Mouse (Mus musculus): ENCODE data around the gene Fbxo41. TPM values are rescaled to one million over a fixed set of nuclear protein-coding genes. Genes with fewer than 3 reads are reported as not detected.
A peak's percentile ranks its signal among the peaks of the same experiment; 100 is the strongest.
"Not testable (repeated sequence)": the region's sequence is repeated elsewhere in the genome, so short reads cannot be mapped to it uniquely, and the experiment has no call there.

Gene Fbxo41
- polyA plus RNA-seq, 1 experiment from 2014 or later: 0.01 TPM

DNA sequence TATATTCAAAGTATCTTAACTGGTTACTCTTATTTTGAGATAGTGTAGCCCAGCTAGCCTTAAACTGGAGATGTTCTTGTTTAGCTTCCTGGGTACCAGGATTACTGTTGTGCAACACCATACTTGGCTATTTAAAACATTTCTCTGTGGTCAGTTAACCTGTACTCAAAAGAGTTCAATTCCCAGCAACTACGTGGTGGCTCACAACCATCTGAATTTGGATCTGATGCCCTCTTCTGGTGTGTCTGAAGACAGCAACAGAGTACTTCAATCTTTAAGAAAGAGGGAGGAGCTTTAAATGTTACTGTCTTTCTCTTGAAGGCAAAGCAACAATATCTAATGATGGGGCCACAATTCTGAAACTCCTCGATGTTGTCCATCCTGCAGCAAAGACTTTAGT lies 43.2 kb downstream of the Fbxo41 start:
- Histone ChIP-seq H3K27ac (no peak overlapping the region), H3K4me1 (peaks cover 34% of the 10 kb centered on the region), H3K27me3 (replicated peaks) (no peaks in the 10 kb centered on the region), H3K4me2 (no peak overlapping the region), H3K9me3 (replicated peaks) (no peaks in the 10 kb centered on the region), H3K4me3 (no peak overlapping the region), H3K36me3 (peaks cover 88% of the 10 kb centered on the region), H3K9ac (no peak overlapping the region)
- WGBS (ENCODE audit: insufficient replicate concordance): 80% methylated on average over 2 of the region's 2 CpGs
- ATAC-seq: no peak

DNA sequence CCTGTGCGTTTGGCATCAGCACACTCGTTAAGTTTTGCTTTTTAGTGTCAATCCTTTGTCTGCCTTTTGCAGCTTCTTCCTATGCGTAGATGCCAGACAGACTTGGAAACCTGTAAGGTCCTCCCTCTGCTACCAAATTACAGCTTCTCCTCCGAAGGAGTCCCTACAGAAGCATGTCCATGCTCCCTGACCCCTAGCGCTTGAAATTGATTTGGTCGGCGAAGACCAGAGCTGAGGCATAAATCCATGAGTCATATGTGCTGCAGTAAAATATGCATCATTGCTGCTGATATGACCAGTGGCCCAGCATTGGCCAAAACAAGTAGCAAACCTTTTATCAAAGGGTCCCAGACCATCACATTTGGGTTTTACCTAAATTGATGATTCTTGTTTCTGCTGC lies 50.0 kb downstream of the Fbxo41 start:
- H3K27ac ChIP-seq: peak overlapping the region; percentile 95
- peaks cover 66% of the 10 kb centered on the region for H3K4me1 ChIP-seq
- peaks cover 36% of the 10 kb centered on the region for H3K36me3 ChIP-seq

DNA sequence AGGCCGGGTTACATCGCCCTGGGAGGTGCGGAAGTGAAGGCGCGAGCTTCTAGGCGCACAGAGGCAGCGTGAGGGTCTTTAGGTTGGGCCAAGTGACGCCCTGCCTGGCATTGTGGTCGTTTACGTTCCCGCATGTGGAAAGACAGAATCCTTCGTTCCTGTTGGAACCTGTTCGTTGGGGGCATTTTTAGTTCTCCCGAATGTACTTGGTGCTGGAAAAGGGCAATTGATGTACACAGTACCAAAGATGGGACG lies 50.5 kb downstream of the Fbxo41 start:
- Histone ChIP-seq H3K9me3 (replicated peaks) (no peaks in the 10 kb centered on the region), H3K4me2 (peak overlapping the region; percentile 96), H3K4me3 (peak overlapping the region; percentile 85), H3K9ac (peak overlapping the region; percentile 89), H3K27ac (peak overlapping the region; percentile 95), H3K4me1 (peaks cover 61% of the 10 kb centered on the region), H3K36me3 (peaks cover 36% of the 10 kb centered on the region), H3K27me3 (replicated peaks) (no peaks in the 10 kb centered on the region)
- no peak for ATAC-seq
- WGBS (ENCODE audit: insufficient replicate concordance): 0% methylated on average over 15 of the region's 15 CpGs

More for the DNA sequence above, 50.0 kb downstream of the Fbxo41 start:
- peak overlapping the region; percentile 89 for H3K9ac ChIP-seq
- no peaks in the 10 kb centered on the region for H3K27me3 ChIP-seq (replicated peaks)
- no peak for ATAC-seq
- H3K9me3 ChIP-seq (replicated peaks): no peaks in the 10 kb centered on the region
- peak overlapping the region; percentile 85 for H3K4me3 ChIP-seq
- peak overlapping the region; percentile 96 for H3K4me2 ChIP-seq
- 3% methylated on average over 7 of the region's 7 CpGs for WGBS (ENCODE audit: insufficient replicate concordance)

DNA sequence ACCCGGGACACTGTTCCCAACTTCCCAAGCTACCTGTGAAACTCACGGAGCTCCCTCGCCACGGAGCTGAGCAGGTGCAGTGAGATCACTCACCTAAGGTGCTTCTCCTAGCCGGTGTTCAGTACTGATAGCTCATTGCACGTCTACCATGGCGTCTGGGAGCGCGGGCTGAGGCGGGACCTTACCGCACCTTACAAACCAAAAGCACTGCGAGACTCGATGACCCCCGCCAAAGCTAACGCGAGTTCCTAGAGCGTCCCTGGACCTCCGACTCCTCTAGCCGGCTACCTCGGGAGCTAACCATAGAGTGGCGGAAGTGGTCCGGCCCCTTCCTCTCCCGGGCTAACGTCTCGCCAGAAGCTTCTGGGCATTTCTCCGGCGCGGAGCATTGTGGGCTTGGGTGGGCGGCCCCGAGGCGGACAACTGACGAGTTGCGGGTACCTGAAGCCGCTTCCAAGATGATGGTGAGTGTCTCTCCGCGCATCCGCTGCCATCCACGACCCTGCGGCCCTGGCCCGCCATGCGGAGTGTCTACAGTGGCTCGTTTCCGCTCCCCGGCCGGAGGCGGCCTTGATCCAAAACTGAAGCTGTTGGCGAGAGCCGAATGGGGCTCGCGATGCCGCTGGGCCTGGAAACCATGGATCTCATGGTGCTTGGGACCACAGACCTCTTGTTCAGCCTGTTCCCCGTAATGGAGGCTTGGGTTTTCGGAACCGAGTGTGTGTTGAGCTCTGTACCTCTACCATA lies 51.0 kb downstream of the Fbxo41 start, which contains the start of gene Pradc1:
TSS of gene Pradc1 (minus strand) at position 307 of the 747 bp plus-strand sequence.
- no peaks in the 10 kb centered on the region for H3K27me3 ChIP-seq (replicated peaks)
- WGBS (ENCODE audit: insufficient replicate concordance): under 1% methylated on average over 54 of the region's 54 CpGs
- H3K36me3 ChIP-seq: peaks cover 38% of the 10 kb centered on the region
- peak; percentile 79 for ATAC-seq
- no peaks in the 10 kb centered on the region for H3K9me3 ChIP-seq (replicated peaks)
- H3K27ac ChIP-seq: peak within 1 kb of the TSS; percentile 95
- peaks cover 56% of the 10 kb centered on the region for H3K4me1 ChIP-seq
- peak within 1 kb of the TSS; percentile 89 for H3K9ac ChIP-seq
- peak within 1 kb of the TSS; percentile 85 for H3K4me3 ChIP-seq
- peak within 1 kb of the TSS; percentile 96 for H3K4me2 ChIP-seq

DNA sequence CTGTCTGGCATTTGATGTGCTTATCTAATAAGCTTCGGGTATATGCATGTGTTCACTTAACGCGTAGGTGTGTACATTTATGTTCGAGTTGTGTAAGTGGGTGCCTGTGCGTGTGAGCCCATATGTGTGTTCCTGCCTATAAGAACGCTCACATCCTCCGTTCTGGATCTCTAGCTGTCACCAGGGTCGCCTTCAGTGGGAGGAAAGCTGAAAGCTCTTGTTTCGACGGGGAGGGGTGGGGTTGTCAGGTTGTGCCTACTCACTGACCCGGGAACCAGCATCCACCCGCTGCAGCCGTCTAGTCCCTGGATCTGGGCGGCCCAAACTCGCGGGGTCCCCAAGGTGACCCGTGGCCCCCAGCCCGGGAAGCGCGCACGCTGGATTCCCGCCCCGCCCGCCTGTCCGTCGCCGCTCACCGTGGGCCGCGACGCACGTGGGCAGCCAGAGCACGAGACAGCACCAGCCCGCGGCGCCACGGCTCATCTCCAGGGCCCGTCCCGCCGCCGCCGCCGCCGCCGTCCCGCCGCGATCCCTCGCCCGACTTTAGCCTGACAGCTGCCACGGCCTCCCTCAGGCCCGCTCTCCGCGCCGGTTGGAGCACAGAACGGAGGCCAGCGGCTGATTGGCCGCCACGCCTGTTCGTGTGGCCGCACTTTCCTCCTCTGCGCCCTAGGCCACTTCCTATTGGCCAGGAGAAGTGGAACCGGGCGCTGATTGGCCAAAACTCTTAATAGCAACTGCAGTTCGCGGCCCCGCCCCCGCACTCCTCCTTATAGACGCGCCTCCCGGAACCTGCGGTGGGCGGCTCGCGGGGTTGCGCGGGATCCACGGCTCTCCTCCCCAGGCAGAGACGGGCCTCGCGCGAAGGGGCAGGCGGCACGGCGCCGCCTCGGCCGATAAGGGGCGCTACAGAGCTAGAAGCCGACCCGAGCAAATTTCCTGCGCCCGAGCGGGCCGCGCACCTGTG lies 51.8 kb downstream of the Fbxo41 start, which contains the start of gene Cct7:
TSS of gene Cct7 (plus strand) at position 818 of the 967 bp plus-strand sequence.
- under 1% methylated on average over 83 of the region's 96 CpGs for WGBS (ENCODE audit: insufficient replicate concordance)
- Histone ChIP-seq H3K36me3 (peaks cover 38% of the 10 kb centered on the region), H3K4me1 (peaks cover 47% of the 10 kb centered on the region), H3K9ac (peak within 1 kb of the TSS; percentile 89), H3K4me3 (peak within 1 kb of the TSS; percentile 85), H3K9me3 (replicated peaks) (no peaks in the 10 kb centered on the region), H3K27ac (peak within 1 kb of the TSS; percentile 95), H3K4me2 (peak within 1 kb of the TSS; percentile 96), H3K27me3 (replicated peaks) (no peaks in the 10 kb centered on the region)
- ATAC-seq: peak; percentile 93

DNA sequence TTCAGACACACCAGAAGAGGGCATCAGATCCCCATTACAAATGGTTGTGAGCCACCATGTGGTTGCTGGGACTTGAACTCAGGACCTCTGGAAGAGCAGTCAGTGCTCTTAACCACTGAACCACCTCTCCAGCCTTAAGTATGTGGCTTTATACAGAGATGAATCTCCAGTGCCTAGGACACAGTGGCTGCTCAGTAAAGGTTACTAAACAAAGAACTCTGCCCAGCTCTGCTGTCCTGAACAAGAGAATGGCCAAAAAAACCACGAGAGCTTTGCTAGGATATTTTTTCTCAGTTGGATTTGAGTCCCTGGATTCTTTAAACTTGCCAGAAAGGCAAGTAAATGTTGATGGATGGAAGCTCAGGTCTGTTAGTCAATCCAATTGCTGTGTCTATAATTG lies 52.7 kb downstream of the Fbxo41 start:
- peak overlapping the region; percentile 86 for H3K9ac ChIP-seq
- H3K9me3 ChIP-seq (replicated peaks); ATAC-seq; H3K27me3 ChIP-seq (replicated peaks): not testable (repeated sequence)
- H3K4me1 ChIP-seq: peaks cover 40% of the 10 kb centered on the region
- 48% methylated on average over 1 of the region's 1 CpGs for WGBS (ENCODE audit: insufficient replicate concordance)
- H3K4me3 ChIP-seq: peak overlapping the region; percentile 85
- peak overlapping the region; percentile 81; the same call in 1 of the 2 replicates for H3K27ac ChIP-seq
- peaks cover 44% of the 10 kb centered on the region for H3K36me3 ChIP-seq
- H3K4me2 ChIP-seq: peak overlapping the region; percentile 96

DNA sequence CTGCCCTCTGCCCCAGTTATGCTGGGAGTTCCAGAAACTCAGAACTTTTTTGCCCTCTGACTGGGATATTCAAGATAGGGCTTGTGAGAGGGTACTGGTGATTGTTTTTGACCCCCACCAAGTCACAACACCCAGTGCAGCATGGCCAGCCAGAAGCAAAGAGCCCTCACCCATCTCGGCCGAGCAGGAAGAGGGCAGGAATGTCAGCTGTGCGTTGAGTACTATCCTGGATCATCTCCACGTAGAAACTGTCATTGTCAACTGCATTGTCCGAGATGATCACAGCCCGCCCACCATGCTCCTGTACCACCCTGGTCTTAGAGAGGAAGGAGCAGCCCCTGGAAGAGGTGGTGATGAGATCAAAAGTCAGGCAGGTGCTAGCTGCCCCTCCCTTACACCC lies 55.4 kb downstream of the Fbxo41 start:
- no peak overlapping the region for H3K9ac ChIP-seq
- no peaks in the 10 kb centered on the region for H3K27me3 ChIP-seq (replicated peaks)
- H3K4me1 ChIP-seq: peaks cover 13% of the 10 kb centered on the region
- H3K27ac ChIP-seq: no peak overlapping the region
- no peak overlapping the region for H3K4me3 ChIP-seq
- WGBS (ENCODE audit: insufficient replicate concordance): 86% methylated on average over 6 of the region's 6 CpGs
- no peak for ATAC-seq
- H3K4me2 ChIP-seq: no peak overlapping the region
- no peaks in the 10 kb centered on the region for H3K9me3 ChIP-seq (replicated peaks)
- peaks cover 64% of the 10 kb centered on the region for H3K36me3 ChIP-seq

DNA sequence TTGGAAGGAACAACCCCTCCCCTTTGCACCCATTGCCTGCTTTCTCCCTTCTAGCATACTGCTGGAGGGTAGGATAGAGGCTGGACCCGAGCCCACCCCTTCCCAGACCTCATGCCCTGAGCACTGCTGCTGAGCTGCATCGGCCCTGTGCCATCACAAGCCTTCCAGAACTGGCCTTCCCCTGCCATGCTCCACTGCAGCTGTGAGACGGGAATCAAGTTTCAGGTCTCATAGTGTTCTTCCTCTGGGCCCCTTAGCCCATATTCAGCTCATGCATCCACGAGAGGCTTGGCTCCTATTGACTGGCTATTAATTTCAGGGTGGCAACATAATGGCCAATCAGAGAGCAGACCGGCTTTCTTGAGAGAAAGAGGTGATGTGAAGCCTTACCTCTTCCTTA lies 57.5 kb downstream of the Fbxo41 start:
- Histone ChIP-seq H3K4me1 (peaks cover 8% of the 10 kb centered on the region), H3K27ac (no peak overlapping the region), H3K27me3 (replicated peaks) (no peaks in the 10 kb centered on the region), H3K9ac (no peak overlapping the region), H3K36me3 (peaks cover 84% of the 10 kb centered on the region), H3K4me2 (no peak overlapping the region), H3K4me3 (no peak overlapping the region), H3K9me3 (replicated peaks) (no peaks in the 10 kb centered on the region)
- 77% methylated on average over 5 of the region's 5 CpGs for WGBS (ENCODE audit: insufficient replicate concordance)
- ATAC-seq: no peak

DNA sequence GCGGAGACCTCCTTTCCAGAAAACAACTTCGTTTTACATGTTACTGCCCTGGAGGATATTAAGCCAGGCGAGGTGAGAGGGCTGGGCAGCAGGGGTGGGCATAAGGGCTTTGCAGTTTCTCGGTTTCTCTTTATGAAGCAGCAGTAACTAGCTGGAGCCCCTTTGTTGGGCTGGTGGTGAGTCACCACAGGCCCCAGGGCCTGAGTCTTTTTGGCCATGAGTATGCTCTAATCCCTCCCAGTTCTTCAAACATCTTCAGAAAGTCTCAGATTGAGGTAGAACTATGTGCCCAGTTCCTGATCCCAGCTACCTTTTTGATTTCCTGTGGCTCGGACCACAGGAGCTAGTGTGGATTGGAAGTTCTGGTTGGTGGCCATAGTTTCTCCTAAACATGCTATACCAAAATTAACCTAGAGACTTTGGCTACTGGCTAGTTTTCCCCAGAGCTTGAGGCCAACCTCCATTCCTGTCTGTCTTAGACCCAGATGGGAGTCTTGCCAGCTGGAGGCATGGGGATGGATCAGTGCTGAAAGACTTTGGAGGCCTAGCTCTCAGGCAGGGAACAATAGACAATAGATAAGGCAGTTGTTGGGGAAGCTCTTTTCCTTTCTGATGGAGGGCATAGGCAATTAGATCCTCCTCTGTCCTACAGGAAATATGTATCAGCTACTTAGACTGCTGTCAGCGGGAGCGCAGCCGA lies 58.4 kb downstream of the Fbxo41 start:
- Histone ChIP-seq H3K9me3 (replicated peaks) (no peaks in the 10 kb centered on the region), H3K9ac (no peak overlapping the region), H3K4me1 (no peaks in the 10 kb centered on the region), H3K27ac (no peak overlapping the region; the same call in 1 of the 2 replicates), H3K27me3 (replicated peaks) (no peaks in the 10 kb centered on the region), H3K36me3 (peaks cover 93% of the 10 kb centered on the region), H3K4me2 (no peak overlapping the region), H3K4me3 (no peak overlapping the region)
- ATAC-seq: no peak
- 78% methylated on average over 8 of the region's 8 CpGs for WGBS (ENCODE audit: insufficient replicate concordance)

DNA sequence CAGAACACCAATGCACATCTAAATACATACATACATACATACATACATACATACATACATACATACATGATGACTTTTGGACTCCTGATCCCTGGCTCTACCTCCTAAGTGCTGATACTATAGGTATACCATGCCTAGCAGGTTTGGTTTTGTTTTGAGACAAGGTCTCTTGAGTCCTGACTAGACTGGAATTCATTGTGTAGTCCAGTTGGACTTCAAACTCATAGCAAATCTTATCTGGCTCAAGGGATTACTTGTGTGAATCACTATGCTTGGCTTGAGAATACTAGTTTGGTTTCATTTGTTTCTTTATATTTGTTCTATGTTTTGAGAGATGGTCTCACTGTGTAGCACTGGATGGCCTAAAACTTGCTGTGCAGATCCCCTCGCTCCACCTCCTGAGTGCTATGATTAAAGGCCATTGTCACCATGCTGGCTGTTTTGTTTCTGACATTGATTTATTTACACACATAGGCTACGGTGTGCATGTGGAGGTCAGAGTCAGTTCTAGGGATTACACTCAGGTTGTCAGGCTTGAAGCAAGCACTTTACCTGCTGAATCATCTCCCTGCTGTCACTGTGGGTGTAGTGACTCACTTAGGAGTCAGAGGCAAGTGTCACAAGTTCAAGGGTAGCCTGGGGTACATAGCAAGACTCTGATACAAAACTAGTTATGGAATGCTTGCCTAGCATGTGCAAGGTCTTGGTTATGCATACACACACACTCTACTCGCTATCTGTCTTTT lies 59.1 kb downstream of the Fbxo41 start:
- no peak overlapping the region for H3K4me3 ChIP-seq
- ATAC-seq: no peak
- H3K9me3 ChIP-seq (replicated peaks): no peaks in the 10 kb centered on the region
- H3K36me3 ChIP-seq: peaks cover 99% of the 10 kb centered on the region
- H3K4me1 ChIP-seq: no peaks in the 10 kb centered on the region
- WGBS (ENCODE audit: insufficient replicate concordance): 80% methylated on average over 3 of the region's 3 CpGs
- H3K27me3 ChIP-seq (replicated peaks): no peaks in the 10 kb centered on the region
- H3K9ac ChIP-seq: no peak overlapping the region
- H3K4me2 ChIP-seq: no peak overlapping the region
- H3K27ac ChIP-seq: no peak overlapping the region

DNA sequence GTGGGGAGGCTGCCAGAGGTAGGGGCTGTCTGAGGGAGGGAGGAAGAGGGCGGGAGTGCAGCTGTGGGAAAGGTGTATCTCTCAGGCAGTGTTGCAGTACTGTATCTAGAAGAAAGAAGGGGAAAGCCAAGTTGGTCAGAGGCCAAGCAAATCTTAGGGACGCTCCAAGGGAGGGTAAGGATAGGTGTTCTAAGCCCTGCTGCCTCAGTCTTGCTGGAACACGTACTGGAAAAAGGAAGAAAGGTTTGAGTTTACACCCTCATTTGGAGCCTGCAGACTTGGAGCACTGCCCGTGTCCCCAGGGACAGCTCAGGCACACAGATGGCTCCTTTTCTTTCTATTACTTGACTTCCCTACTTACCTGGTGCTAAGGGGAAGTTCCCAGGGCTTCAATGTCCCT lies 61.7 kb downstream of the Fbxo41 start:
- H3K4me3 ChIP-seq: no peak overlapping the region
- H3K9ac ChIP-seq: no peak overlapping the region
- ATAC-seq: no peak
- no peaks in the 10 kb centered on the region for H3K9me3 ChIP-seq (replicated peaks)
- 74% methylated on average over 4 of the region's 4 CpGs for WGBS (ENCODE audit: insufficient replicate concordance)
- H3K27ac ChIP-seq: no peak overlapping the region
- peaks cover 86% of the 10 kb centered on the region for H3K36me3 ChIP-seq
- H3K4me2 ChIP-seq: no peak overlapping the region
- no peaks in the 10 kb centered on the region for H3K4me1 ChIP-seq
- H3K27me3 ChIP-seq (replicated peaks): no peaks in the 10 kb centered on the region

Measured in liver, embryonic 12.5 days (tissue).